Mouse (Mus musculus) v-Abl transformed pro-B cells (cell line): ENCODE results near the gene Ppard.

Experiments
- in situ Hi-C, 2 experiments: fragments of 400-800 bp; cut with MboI; formaldehyde crosslinking; loops; one replicate each; pipeline ENCODE4 v1.15.1; 2025; ENCODE audit not compliant: unreplicated experiment in 2 of 2

Ppard gene

GRCm38 (mm10) chr17:28232475-28233060, at the start of gene Ppard:
TSS of gene Ppard (plus strand) at chr17:28232700.
- in situ Hi-C loops, result loop anchor here (5.0 to 10.0 kb wide), 2 partner anchors 72 to 75 kb away; no protein-coding TSS in a partner anchor

- in situ Hi-C loops, result no loop called here
Observed at GRCm38 (mm10) chr17:28184971-28185638, 47.4 kb upstream of the Ppard start.

GRCm38 (mm10) chr17:28188313-28188712, 44.2 kb upstream of the Ppard start:
- in situ Hi-C loops, result no loop called here

- in situ Hi-C loops, result no loop called here
Observed at GRCm38 (mm10) chr17:28192754-28193153, 39.7 kb upstream of the Ppard start.

- in situ Hi-C loops, result no loop called here
Observed at GRCm38 (mm10) chr17:28193559-28193958, 38.9 kb upstream of the Ppard start.

- in situ Hi-C loops, result no loop called here
Observed at GRCm38 (mm10) chr17:28195033-28195432, 37.5 kb upstream of the Ppard start.

- in situ Hi-C loops, result no loop called here
Observed at GRCm38 (mm10) chr17:28197646-28198045, 34.9 kb upstream of the Ppard start.

GRCm38 (mm10) chr17:28201982-28202381, 30.5 kb upstream of the Ppard start:
- in situ Hi-C loops, result loop anchor here (5.0 to 25.0 kb wide), 3 partner anchors 165 to 323 kb away; partner anchors contain the start of genes Fkbp5 (in 1 of the 2) and Tulp1 (in 1 of the 2)

- in situ Hi-C loops, result loop anchor here (5.0 to 25.0 kb wide), 3 partner anchors 163 to 321 kb away; partner anchors contain the start of genes Fkbp5 (in 1 of the 2) and Tulp1 (in 1 of the 2)
Observed at GRCm38 (mm10) chr17:28204052-28204720, 28.3 kb upstream of the Ppard start.

GRCm38 (mm10) chr17:28205443-28205842, 27.1 kb upstream of the Ppard start:
- in situ Hi-C loops, result loop anchor here (5.0 to 25.0 kb wide), 4 partner anchors 102 to 319 kb away; partner anchors contain the start of genes Fkbp5 (in 1 of the 2) and Tulp1 (in 1 of the 2)

GRCm38 (mm10) chr17:28207092-28207491, 25.4 kb upstream of the Ppard start:
- in situ Hi-C loops, result loop anchor here (5.0 to 25.0 kb wide), 4 partner anchors 100 to 318 kb away; partner anchors contain the start of genes Fkbp5 (in 1 of the 2) and Tulp1 (in 1 of the 2)

- in situ Hi-C loops, result loop anchor here (5.0 to 25.0 kb wide), 4 partner anchors 100 to 317 kb away; partner anchors contain the start of genes Fkbp5 (in 1 of the 2) and Tulp1 (in 1 of the 2)
Observed at GRCm38 (mm10) chr17:28207591-28208313, 24.7 kb upstream of the Ppard start, which contains the start of gene Def6. TSS of gene Def6 (plus strand) at chr17:28207778.

- in situ Hi-C loops, result loop anchor here (5.0 to 25.0 kb wide), 4 partner anchors 99 to 317 kb away; partner anchors contain the start of genes Fkbp5 (in 1 of the 2) and Tulp1 (in 1 of the 2)
Observed at GRCm38 (mm10) chr17:28208314-28208612, 24.2 kb upstream of the Ppard start.

- in situ Hi-C loops, result loop anchor here (5.0 to 25.0 kb wide), 4 partner anchors 98 to 315 kb away; partner anchors contain the start of genes Fkbp5 (in 1 of the 2) and Tulp1 (in 1 of the 2)
Observed at GRCm38 (mm10) chr17:28209457-28210110, 22.9 kb upstream of the Ppard start.

- in situ Hi-C loops, result loop anchor here in 1 of 2 experiments (25.0 kb wide), 1 partner anchor 300 kb away; the partner anchor contains the start of gene Fkbp5
Observed at GRCm38 (mm10) chr17:28211921-28212341, 20.6 kb upstream of the Ppard start.

- in situ Hi-C loops, result loop anchor here in 1 of 2 experiments (25.0 kb wide), 1 partner anchor 300 kb away; the partner anchor contains the start of gene Fkbp5
Observed at GRCm38 (mm10) chr17:28212391-28212790, 20.1 kb upstream of the Ppard start.

GRCm38 (mm10) chr17:28213236-28213635, 19.3 kb upstream of the Ppard start:
- in situ Hi-C loops, result loop anchor here in 1 of 2 experiments (25.0 kb wide), 1 partner anchor 299 kb away; the partner anchor contains the start of gene Fkbp5

GRCm38 (mm10) chr17:28216791-28217190, 15.7 kb upstream of the Ppard start:
- in situ Hi-C loops, result loop anchor here in 1 of 2 experiments (25.0 kb wide), 1 partner anchor 296 kb away; the partner anchor contains the start of gene Fkbp5
